12 mouse cellular contexts compared by ENCODE assay signal in the genomic region with DNA sequence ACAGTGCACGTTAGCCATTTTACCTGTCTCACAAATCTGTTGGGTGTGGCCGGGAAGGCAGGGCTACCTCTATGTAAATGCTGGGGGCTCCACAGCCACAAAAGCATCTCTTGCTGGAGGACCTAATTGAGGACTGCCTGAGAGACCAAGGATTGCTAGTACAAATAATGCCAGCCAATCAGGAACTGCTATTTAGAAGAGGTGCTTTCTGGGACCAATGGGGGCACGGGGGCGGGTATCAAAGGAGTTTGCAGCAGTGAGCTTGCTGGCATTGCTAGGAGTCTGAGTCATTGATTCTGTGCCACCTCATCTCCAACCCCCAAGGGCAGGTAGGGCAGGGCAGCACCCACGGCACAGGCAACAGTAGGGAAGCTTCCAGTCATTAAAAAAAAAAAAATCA.
"Had no signal": no experiment of that assay in that cellular context is flagged by ENCODE, and none has a peak within 500 bp of the region (broad histone marks: within the 10 kb centered on the region; RNA-seq: fewer than 3 reads in every experiment).

No protein-coding gene starts in this region.

- DNase-seq: left cerebral cortex, postnatal 4 days; liver; liver, embryonic 13.5 days; liver, postnatal 0 days; lung, adult 18-20 months; lung, adult 2 months; lung, embryonic 14.5 days; lung, postnatal 10 days; lung, postnatal 14 days; lung, postnatal 36 days; lung, postnatal 4 days; midbrain, embryonic 14.5 days had no signal
